Mouse (Mus musculus) liver, adult 2 months (tissue): Measurements from ENCODE around the gene Ahr.

Experiments used
- CTCF ChIP-seq: fragments of 200-500 bp; IDR thresholded peaks from 2 replicates; pipeline ENCODE4 v1.5.1; 2011; ENCODE audit warnings: low read depth, low read length, control low read depth
- POLR2A ChIP-seq: fragments of 200-500 bp; IDR thresholded peaks from 2 replicates; pipeline ENCODE4 v1.6.1; 2011; ENCODE audit warnings: low read length, control low read depth; ENCODE audit not compliant: insufficient read depth; ENCODE audit errors: extremely low read depth

GRCm38 (mm10) chr12:35504081-35504480 is 30.8 kb downstream of the Ahr start:
- no peak for TF ChIP-seq CTCF
- TF ChIP-seq POLR2A: no peak
